Mouse (Mus musculus) midbrain, postnatal 0 days (tissue): ENCODE results near the gene Tsen54. TPM values are rescaled to one million over a fixed set of nuclear protein-coding genes. Genes with fewer than 3 reads are reported as not detected.

Experiments used
- ATAC-seq: fragments of 200-750 bp; cut with Nextera tagmentation; 2 replicates; pipeline ENCODE4 v1.8.0; 2017; ENCODE audit warnings: moderate number of reproducible peaks, mild to moderate bottlenecking, moderate TSS enrichment, moderate library complexity; ENCODE audit not compliant: low FRiP score
- DNase-seq: peaks from one replicate; pipeline ENCODE4 v3.0.0-alpha.2; 2015; ENCODE audit warnings: low spot score
- H3K27ac ChIP-seq: fragments of 300-500 bp; sonication (generic); 2 replicates; pipeline ENCODE4 v1.5.1; 2014; ENCODE audit warnings: low read depth, mild to moderate bottlenecking, low read length, mixed read lengths
- H3K27me3 ChIP-seq: fragments of 300-500 bp; sonication (generic); 2 replicates; pipeline ENCODE4 v1.6.1; 2014; ENCODE audit warnings: low read length, control low read depth, mixed read lengths; ENCODE audit not compliant: insufficient read depth
- H3K36me3 ChIP-seq: fragments of 300-500 bp; sonication (generic); 2 replicates; pipeline ENCODE4 v1.6.1; 2014; ENCODE audit warnings: low read length, control low read depth, mixed read lengths; ENCODE audit not compliant: insufficient read depth
- H3K4me1 ChIP-seq: fragments of 300-500 bp; sonication (generic); 2 replicates; pipeline ENCODE4 v1.6.1; 2014; ENCODE audit warnings: mild to moderate bottlenecking, control low read depth, antibody characterized with exemption, low read length, mixed read lengths; ENCODE audit not compliant: insufficient read depth
- H3K4me2 ChIP-seq: fragments of 300-500 bp; sonication (generic); 2 replicates; pipeline ENCODE4 v1.6.1; 2014; ENCODE audit warnings: low read depth, mild to moderate bottlenecking, low read length, mixed read lengths; ENCODE audit not compliant: poor library complexity, severe bottlenecking
- H3K4me3 ChIP-seq: fragments of 300-500 bp; sonication (generic); 2 replicates; pipeline ENCODE4 v1.5.1; 2014; ENCODE audit warnings: low read depth, mild to moderate bottlenecking, low read length, moderate library complexity
- H3K9ac ChIP-seq: fragments of 300-500 bp; sonication (generic); replicated peaks from 2 replicates; pipeline ENCODE4 v1.6.1; 2014; ENCODE audit warnings: mild to moderate bottlenecking, low read length, moderate library complexity, mixed read lengths; ENCODE audit not compliant: poor library complexity, severe bottlenecking
- H3K9me3 ChIP-seq: fragments of 300-500 bp; sonication (generic); 2 replicates; pipeline ENCODE4 v1.6.1; 2016; ENCODE audit warnings: low read length, control low read depth
- CTCF ChIP-seq: IDR thresholded peaks from 2 replicates; pipeline ENCODE4 v1.5.1; 2016; ENCODE audit warnings: antibody characterized with exemption, mild to moderate bottlenecking
- WGBS: fragments of 180-500 bp; shearing (Covaris S2); extraction: QIAGEN DNeasy Blood & Tissue Kit; methylation state at CpG from one replicate; pipeline ENCODE4 v1.1.7; 2014; 5-methylcytosine and 5-hydroxymethylcytosine counted together
- polyA plus RNA-seq: library from polyadenylated mRNA; unstranded; fragments of >200 nt; fragmentation: Nextera tagmentation; extraction: Ambion mirVana; gene quantifications from 2 replicates; pipeline ENCODE4 v1.2.1, GENCODE M21; 2015
- total RNA-seq: library from RNA; depleted of rRNA; stranded (reverse); fragments of >200 nt; gene quantifications from 2 replicates; pipeline ENCODE4 v1.2.3, GENCODE M21; 2014

Tsen54 gene
- total and polyA plus RNA-seq, 2 experiments from 2014 or later = 15.5 to 27.7 TPM

DNA sequence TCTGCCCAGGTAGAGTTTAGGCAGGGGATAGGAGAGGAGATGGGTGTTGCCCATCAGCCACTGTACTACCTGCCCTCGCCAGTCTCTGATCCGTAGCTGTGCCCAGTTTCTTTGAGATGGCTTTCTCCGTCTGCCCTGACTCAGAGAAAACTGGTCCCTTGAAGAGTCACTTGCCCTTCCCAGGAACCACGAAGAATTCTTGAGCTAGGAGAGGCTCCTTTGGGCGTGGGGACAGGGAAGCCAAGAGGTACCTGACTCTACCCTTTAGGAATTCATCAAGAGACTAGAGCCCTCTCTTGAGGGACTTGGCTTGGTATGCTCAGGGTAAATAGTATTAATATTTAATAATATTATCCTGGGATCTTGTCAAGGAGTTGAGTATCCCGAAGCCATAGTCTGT is 13.1 kb downstream of the Tsen54 start:
- WGBS = 92% methylated on average over 6 of the region's 6 CpGs
- ATAC-seq (no peak), DNase-seq (no peak)
- H3K9me3 ChIP-seq = no peaks in the 10 kb centered on the region
- H3K36me3 ChIP-seq = peaks cover 2% of the 10 kb centered on the region; the same call in 1 of the 2 replicates
- H3K27me3 ChIP-seq = peaks cover 22% of the 10 kb centered on the region
- H3K9ac ChIP-seq = no peak overlapping the region
- no peak overlapping the region for H3K27ac ChIP-seq
- H3K4me2 ChIP-seq = no peak overlapping the region
- TF ChIP-seq CTCF = no peak
- H3K4me3 ChIP-seq = no peak overlapping the region
- peaks cover 5% of the 10 kb centered on the region; the same call in 1 of the 2 replicates for H3K4me1 ChIP-seq

DNA sequence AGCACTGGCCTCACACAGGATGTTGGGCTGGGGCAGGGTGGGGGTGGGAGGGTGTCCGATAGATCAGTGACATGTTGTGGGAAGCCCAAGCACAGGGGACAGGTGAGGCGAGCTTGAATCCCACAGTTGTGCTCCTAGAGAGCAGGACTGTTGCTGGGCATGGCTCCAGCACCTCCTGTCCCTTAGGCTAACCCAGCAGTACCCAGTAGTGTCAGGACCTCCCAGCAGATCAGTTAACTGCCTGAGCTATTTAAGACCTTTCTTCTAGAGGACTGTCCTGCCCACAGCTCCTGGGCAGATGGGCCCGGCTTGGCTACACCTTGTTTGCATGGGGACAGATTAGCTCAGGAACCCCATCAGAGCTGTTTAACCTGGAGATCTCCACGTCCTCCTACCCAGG is 14.5 kb downstream of the Tsen54 start:
- no peak overlapping the region for H3K27ac ChIP-seq
- DNase-seq (no peak), ATAC-seq (no peak)
- no peaks in the 10 kb centered on the region for H3K9me3 ChIP-seq
- H3K9ac ChIP-seq = no peak overlapping the region
- no peaks in the 10 kb centered on the region for H3K36me3 ChIP-seq
- WGBS = 57% methylated on average over 4 of the region's 4 CpGs
- peaks cover 19% of the 10 kb centered on the region for H3K27me3 ChIP-seq
- H3K4me1 ChIP-seq = peaks cover 3% of the 10 kb centered on the region; the same call in 1 of the 2 replicates
- H3K4me3 ChIP-seq = no peak overlapping the region
- no peak for TF ChIP-seq CTCF
- no peak overlapping the region for H3K4me2 ChIP-seq

GRCm38 (mm10) chr11:115830550-115831325 is 16.2 kb downstream of the Tsen54 start:
- Histone ChIP-seq H3K36me3 (no peaks in the 10 kb centered on the region), H3K4me2 (no peak overlapping the region), H3K27ac (no peak overlapping the region), H3K4me3 (no peak overlapping the region), H3K4me1 (no peaks in the 10 kb centered on the region), H3K27me3 (peaks cover 10% of the 10 kb centered on the region), H3K9me3 (no peaks in the 10 kb centered on the region), H3K9ac (no peak overlapping the region)
- ATAC-seq (no peak), DNase-seq (no peak)
- 27% methylated on average over 25 of the region's 25 CpGs for WGBS
- TF ChIP-seq CTCF = no peak

DNA sequence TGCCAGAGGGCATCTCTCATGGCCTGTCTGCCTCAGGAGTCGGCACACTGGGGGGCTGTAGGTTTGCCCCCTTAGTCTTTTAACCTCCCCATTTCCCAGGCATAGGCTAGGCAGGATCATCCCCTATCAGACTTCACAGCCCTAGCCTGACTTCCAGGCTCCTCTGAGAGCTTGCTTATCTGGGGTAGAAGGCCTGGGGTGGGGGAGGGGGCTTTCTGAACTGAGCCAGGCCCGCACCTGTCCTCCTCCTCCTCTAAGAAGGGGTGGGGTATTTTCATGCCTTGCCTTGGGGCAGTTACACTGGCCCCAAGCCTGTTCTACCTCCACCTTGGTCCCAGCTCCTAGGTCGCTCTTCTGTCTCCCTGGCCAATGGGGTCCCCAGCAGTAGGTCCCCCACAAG is 17.0 kb downstream of the Tsen54 start:
- H3K27ac ChIP-seq = no peak overlapping the region
- H3K4me3 ChIP-seq = no peak overlapping the region
- H3K9ac ChIP-seq = no peak overlapping the region
- peaks cover 6% of the 10 kb centered on the region; the same call in 1 of the 2 replicates for H3K27me3 ChIP-seq
- no peaks in the 10 kb centered on the region for H3K36me3 ChIP-seq
- no peaks in the 10 kb centered on the region for H3K9me3 ChIP-seq
- H3K4me2 ChIP-seq = no peak overlapping the region
- H3K4me1 ChIP-seq = no peaks in the 10 kb centered on the region
- TF ChIP-seq CTCF = no peak
- no peak for ATAC-seq
- no peak for DNase-seq
- WGBS = 57% methylated on average over 3 of the region's 3 CpGs

GRCm38 (mm10) chr11:115832064-115832463 is 17.5 kb downstream of the Tsen54 start:
- Histone ChIP-seq H3K36me3 (no peaks in the 10 kb centered on the region), H3K9ac (no peak overlapping the region), H3K4me1 (no peaks in the 10 kb centered on the region), H3K4me2 (no peak overlapping the region), H3K9me3 (no peaks in the 10 kb centered on the region), H3K27me3 (peaks cover 6% of the 10 kb centered on the region; the same call in 1 of the 2 replicates), H3K4me3 (no peak overlapping the region), H3K27ac (no peak overlapping the region)
- TF ChIP-seq CTCF = no peak
- ATAC-seq = no peak
- DNase-seq = no peak
- WGBS = 71% methylated on average over 6 of the region's 6 CpGs

- TF ChIP-seq CTCF = no peak
- Histone ChIP-seq H3K4me3 (no peak overlapping the region), H3K4me1 (no peaks in the 10 kb centered on the region), H3K36me3 (no peaks in the 10 kb centered on the region), H3K9ac (no peak overlapping the region), H3K9me3 (no peaks in the 10 kb centered on the region), H3K4me2 (no peak overlapping the region), H3K27me3 (peaks cover 6% of the 10 kb centered on the region; the same call in 1 of the 2 replicates), H3K27ac (no peak overlapping the region)
- DNase-seq (no peak), ATAC-seq (no peak)
- WGBS = 20% methylated on average over 8 of the region's 8 CpGs
Observed at GRCm38 (mm10) chr11:115832523-115832922, 18.0 kb downstream of the Tsen54 start.
